Mouse (Mus musculus) hindbrain, embryonic 11.5 days (tissue): Measurements from ENCODE around the gene Pnpla2. TPM values are rescaled to one million over a fixed set of nuclear protein-coding genes. Genes with fewer than 3 reads are reported as not detected.
A peak's percentile ranks its signal among the peaks of the same experiment; 100 is the strongest.

ENCODE experiments used
- ATAC-seq: fragments of 200-750 bp; cut with Nextera tagmentation; 2 replicates; pipeline ENCODE4 v1.8.0; 2017; ENCODE audit warnings: mild to moderate bottlenecking, moderate TSS enrichment, moderate library complexity; ENCODE audit not compliant: low FRiP score
- DNase-seq: peaks from one replicate; pipeline ENCODE4 v3.0.0-alpha.2; 2015; ENCODE audit warnings: low spot score
- H3K27ac ChIP-seq: fragments of 300-500 bp; sonication (generic); 2 replicates; pipeline ENCODE4 v1.5.1; 2014; ENCODE audit warnings: mild to moderate bottlenecking, low read depth, low read length
- H3K27me3 ChIP-seq: fragments of 300-500 bp; sonication (generic); 2 replicates; pipeline ENCODE4 v1.6.1; 2014; ENCODE audit warnings: mild to moderate bottlenecking, low read length, moderate library complexity, mixed read lengths; ENCODE audit not compliant: control insufficient read depth, insufficient read depth
- H3K36me3 ChIP-seq: fragments of 300-500 bp; sonication (generic); 2 replicates; pipeline ENCODE4 v1.6.1; 2014; ENCODE audit warnings: mild to moderate bottlenecking, low read length, moderate library complexity, mixed read lengths; ENCODE audit not compliant: control insufficient read depth, insufficient read depth
- H3K4me1 ChIP-seq: fragments of 300-500 bp; sonication (generic); replicated peaks from 2 replicates; pipeline ENCODE4 v1.6.1; 2014; ENCODE audit warnings: low read length, mixed read lengths; ENCODE audit not compliant: control insufficient read depth, insufficient read depth
- H3K4me2 ChIP-seq: fragments of 300-500 bp; sonication (generic); replicated peaks from 2 replicates; pipeline ENCODE4 v1.6.1; 2014; ENCODE audit warnings: mild to moderate bottlenecking, low read depth, low read length
- H3K4me3 ChIP-seq: fragments of 300-500 bp; sonication (generic); 2 replicates; pipeline ENCODE4 v1.5.1; 2014; ENCODE audit warnings: low read depth, low read length
- H3K9ac ChIP-seq: fragments of 300-500 bp; sonication (generic); 2 replicates; pipeline ENCODE4 v1.6.1; 2014; ENCODE audit warnings: low read depth, low read length
- H3K9me3 ChIP-seq: fragments of 300-500 bp; sonication (generic); 2 replicates; pipeline ENCODE4 v1.6.1; 2016; ENCODE audit warnings: low read length; ENCODE audit not compliant: control insufficient read depth
- whole genome bisulfite sequencing: fragments of 180-500 bp; shearing (Covaris S2); extraction: QIAGEN DNeasy Blood & Tissue Kit; methylation state at CpG from one replicate; pipeline ENCODE4 v1.1.7; 2014; 5-methylcytosine and 5-hydroxymethylcytosine counted together
- polyA plus RNA-seq: library from polyadenylated mRNA; unstranded; fragments of >200 nt; fragmentation: Nextera tagmentation; extraction: Ambion mirVana; gene quantifications from 2 replicates; pipeline ENCODE4 v1.2.1, GENCODE M21; 2014

Pnpla2 gene
- polyA plus RNA-seq, 1 experiment from 2014 or later, result 14.2 TPM

- Histone ChIP-seq H3K27me3 (no peaks in the 10 kb centered on the region), H3K4me1 (peaks cover 14% of the 10 kb centered on the region), H3K36me3 (0 out of 2 replicates have a peak, but pooled peaks cover 5% of the 10 kb centered on the region), H3K4me3 (no peak overlapping the region), H3K4me2 (peak overlapping the region; percentile 54), H3K27ac (no peak overlapping the region), H3K9me3 (no peaks in the 10 kb centered on the region), H3K9ac (no peak overlapping the region)
- no peak for DNase-seq
- no peak for ATAC-seq
- WGBS, result 60% methylated on average over 9 of the region's 9 CpGs
Measured at GRCm38 (mm10) chr7:141429840-141430584, 25.0 kb upstream of the Pnpla2 start.

GRCm38 (mm10) chr7:141430585-141431240, 24.3 kb upstream of the Pnpla2 start:
- Histone ChIP-seq H3K9ac (no peak overlapping the region), H3K27ac (no peak overlapping the region), H3K4me1 (peaks cover 18% of the 10 kb centered on the region), H3K4me2 (no peak overlapping the region), H3K4me3 (no peak overlapping the region), H3K9me3 (no peaks in the 10 kb centered on the region), H3K27me3 (no peaks in the 10 kb centered on the region), H3K36me3 (0 out of 2 replicates have a peak, but pooled peaks cover 5% of the 10 kb centered on the region)
- no peak for ATAC-seq
- WGBS, result 99% methylated on average over 9 of the region's 9 CpGs
- DNase-seq, result no peak

- H3K36me3 ChIP-seq, result 0 out of 2 replicates have a peak, but pooled peaks cover 5% of the 10 kb centered on the region
- H3K9ac ChIP-seq, result no peak overlapping the region
- no peak for ATAC-seq
- H3K4me1 ChIP-seq, result peaks cover 21% of the 10 kb centered on the region
- no peaks in the 10 kb centered on the region for H3K9me3 ChIP-seq
- H3K4me2 ChIP-seq, result no peak overlapping the region
- H3K4me3 ChIP-seq, result no peak overlapping the region
- H3K27ac ChIP-seq, result no peak overlapping the region
- DNase-seq, result no peak
- no peaks in the 10 kb centered on the region for H3K27me3 ChIP-seq
- WGBS, result 90% methylated on average over 18 of the region's 19 CpGs
Measured at GRCm38 (mm10) chr7:141431434-141432185, 23.4 kb upstream of the Pnpla2 start.

GRCm38 (mm10) chr7:141432186-141432611, 22.8 kb upstream of the Pnpla2 start:
- H3K9me3 ChIP-seq, result no peaks in the 10 kb centered on the region
- WGBS, result 84% methylated on average over 8 of the region's 8 CpGs
- H3K4me3 ChIP-seq, result no peak overlapping the region
- no peak overlapping the region for H3K4me2 ChIP-seq
- DNase-seq (no peak), ATAC-seq (no peak)
- H3K9ac ChIP-seq, result no peak overlapping the region
- H3K4me1 ChIP-seq, result peaks cover 21% of the 10 kb centered on the region
- no peak overlapping the region for H3K27ac ChIP-seq
- H3K27me3 ChIP-seq, result no peaks in the 10 kb centered on the region
- H3K36me3 ChIP-seq, result 0 out of 2 replicates have a peak, but pooled peaks cover 5% of the 10 kb centered on the region

GRCm38 (mm10) chr7:141432741-141433516, 22.1 kb upstream of the Pnpla2 start:
- no peak overlapping the region for H3K27ac ChIP-seq
- no peaks in the 10 kb centered on the region for H3K9me3 ChIP-seq
- no peak overlapping the region for H3K4me3 ChIP-seq
- ATAC-seq (no peak), DNase-seq (no peak)
- H3K27me3 ChIP-seq, result no peaks in the 10 kb centered on the region
- H3K4me1 ChIP-seq, result peaks cover 21% of the 10 kb centered on the region
- H3K4me2 ChIP-seq, result no peak overlapping the region
- WGBS, result 91% methylated on average over 6 of the region's 6 CpGs
- H3K36me3 ChIP-seq, result 0 out of 2 replicates have a peak, but pooled peaks cover 5% of the 10 kb centered on the region
- H3K9ac ChIP-seq, result no peak overlapping the region

GRCm38 (mm10) chr7:141433517-141434400, 21.2 kb upstream of the Pnpla2 start:
- 77% methylated on average over 15 of the region's 15 CpGs for WGBS
- ATAC-seq, result no peak
- H3K27ac ChIP-seq, result peak overlapping the region; percentile 74; the same call in 1 of the 2 replicates

GRCm38 (mm10) chr7:141434464-141434863, 20.5 kb upstream of the Pnpla2 start:
- Histone ChIP-seq H3K4me3 (peak overlapping the region; percentile 47), H3K4me1 (peaks cover 18% of the 10 kb centered on the region), H3K36me3 (0 out of 2 replicates have a peak, but pooled peaks cover 5% of the 10 kb centered on the region), H3K4me2 (peak overlapping the region; percentile 51), H3K27ac (peak overlapping the region; percentile 74), H3K9me3 (no peaks in the 10 kb centered on the region), H3K27me3 (no peaks in the 10 kb centered on the region), H3K9ac (peak overlapping the region; percentile 67)
- 13% methylated on average over 8 of the region's 8 CpGs for WGBS
- DNase-seq (peak; percentile 70), ATAC-seq (no peak)

More at GRCm38 (mm10) chr7:141433517-141434400, 21.2 kb upstream of the Pnpla2 start:
- Histone ChIP-seq H3K36me3 (0 out of 2 replicates have a peak, but pooled peaks cover 5% of the 10 kb centered on the region), H3K4me3 (peak overlapping the region; percentile 47), H3K9me3 (no peaks in the 10 kb centered on the region), H3K4me1 (peaks cover 18% of the 10 kb centered on the region), H3K4me2 (peak overlapping the region; percentile 51), H3K27me3 (no peaks in the 10 kb centered on the region), H3K9ac (peak overlapping the region; percentile 67)
- no peak for DNase-seq
